Mouse (Mus musculus): ENCODE results near the gene Tmem106c.

- TF ChIP-seq CTCF (IDR thresholded peaks at IDR 0.05; ENCODE audit: insufficient read depth, low read length), result no peak
- no peak for TF ChIP-seq POLR2A (IDR thresholded peaks at IDR 0.05; ENCODE audit: borderline replicate concordance, extremely low read depth, low read depth, low read length)
Measured at GRCm38 (mm10) chr15:97981560-97981959, 17.6 kb downstream of the Tmem106c start.

All from lung, adult 2 months (tissue).